Mouse (Mus musculus) liver, embryonic 14.5 days (tissue): ENCODE measurements at regions not wholly inside any gene's neighbourhood (a gene's known extent, or its start where the extent isn't known, plus 50 kb on each side); places are given as distances from the start of the nearest gene placed in this dataset.

ENCODE experiments used
- ATAC-seq: fragments of 200-750 bp; cut with Nextera tagmentation; 2 replicates; pipeline ENCODE4 v1.8.0; 2017; ENCODE audit warnings: moderate number of reproducible peaks, mild to moderate bottlenecking, moderate library complexity; ENCODE audit not compliant: insufficient read depth
- DNase-seq, 3 experiments: peaks; one replicate each; pipeline ENCODE4 v3.0.0-alpha.2; 2012 to 2013; ENCODE audit warnings: low read depth in 3 of 3, low spot score in 3 of 3
- H3K27ac ChIP-seq: fragments of 300-500 bp; sonication (generic); 2 replicates; pipeline ENCODE4 v1.5.1; 2014; ENCODE audit warnings: moderate library complexity, mild to moderate bottlenecking, control low read depth, inconsistent platforms
- H3K27me3 ChIP-seq: fragments of 300-500 bp; sonication (generic); 2 replicates; pipeline ENCODE4 v1.6.1; 2014; ENCODE audit warnings: mild to moderate bottlenecking, low read length, moderate library complexity; ENCODE audit not compliant: control insufficient read depth, insufficient read depth
- H3K36me3 ChIP-seq: fragments of 300-500 bp; sonication (generic); replicated peaks from 2 replicates; pipeline ENCODE4 v1.6.1; 2014; ENCODE audit warnings: low read depth; ENCODE audit not compliant: control insufficient read depth, insufficient read depth
- H3K4me1 ChIP-seq, 2 experiments: fragments of 200-500 bp in 1 of 2; fragments of 300-500 bp in 1 of 2; sonication (generic) in 1 of 2; replicated peaks; 2 replicates each; pipeline ENCODE4 v1.6.1; 2012 to 2014; ENCODE audit warnings: antibody characterized with exemption in 1 of 2, inconsistent platforms in 1 of 2, low read length in 1 of 2; ENCODE audit not compliant: control insufficient read depth in 2 of 2, insufficient read depth in 2 of 2
- H3K4me2 ChIP-seq: fragments of 300-500 bp; sonication (generic); 2 replicates; pipeline ENCODE4 v1.6.1; 2014; ENCODE audit warnings: low read depth, mild to moderate bottlenecking, control low read depth, moderate library complexity
- H3K4me3 ChIP-seq, 2 experiments: fragments of 200-500 bp in 1 of 2; fragments of 300-500 bp in 1 of 2; sonication (generic) in 1 of 2; 2 replicates each; pipeline ENCODE4 v1.5.1; 2012 to 2014; ENCODE audit warnings: low read depth in 2 of 2, low read length in 2 of 2, mild to moderate bottlenecking in 2 of 2, control low read depth in 1 of 2, inconsistent platforms in 1 of 2, moderate library complexity in 1 of 2; ENCODE audit not compliant: insufficient read depth in 1 of 2
- H3K9ac ChIP-seq: fragments of 300-500 bp; sonication (generic); replicated peaks from 2 replicates; pipeline ENCODE4 v1.6.1; 2014; ENCODE audit warnings: mild to moderate bottlenecking, control low read depth, moderate library complexity
- H3K9me3 ChIP-seq: fragments of 300-500 bp; sonication (generic); 2 replicates; pipeline ENCODE4 v1.6.1; 2016; ENCODE audit warnings: low read length, mixed read lengths; ENCODE audit not compliant: control insufficient read depth
- CTCF ChIP-seq: IDR thresholded peaks from 2 replicates; pipeline ENCODE4 v1.5.1; 2016; ENCODE audit warnings: antibody characterized with exemption, low read depth, control low read depth
- EP300 ChIP-seq: IDR thresholded peaks from 2 replicates; pipeline ENCODE4 v1.6.1; 2016; ENCODE audit warnings: antibody characterized with exemption, low read depth
- WGBS: fragments of 180-500 bp; shearing (Covaris S2); extraction: QIAGEN DNeasy Blood & Tissue Kit; methylation state at CpG from one replicate; pipeline ENCODE4 v1.1.7; 2014; ENCODE audit not compliant: insufficient replicate concordance; 5-methylcytosine and 5-hydroxymethylcytosine counted together

GRCm38 (mm10) chr8:78027371-78027770, 185.7 kb upstream of the Ttc29 start:
- Histone ChIP-seq H3K36me3 (no peaks in the 10 kb centered on the region), H3K4me3 (no peak overlapping the region), H3K27ac (no peak overlapping the region), H3K27me3 (no peaks in the 10 kb centered on the region), H3K9me3 (no peaks in the 10 kb centered on the region), H3K9ac (no peak overlapping the region), H3K4me1 (peaks cover 0 to 6% of the 10 kb centered on the region in 2 experiments; a peak in 1 of 4 replicates), H3K4me2 (no peak overlapping the region)
- TF ChIP-seq EP300 (no peak), CTCF (no peak)
- 43% methylated on average over 2 of the region's 2 CpGs for WGBS
- DNase-seq (no peak), ATAC-seq (no peak)

GRCm38 (mm10) chr8:78028928-78029327, 184.2 kb upstream of the Ttc29 start:
- Histone ChIP-seq H3K36me3 (no peaks in the 10 kb centered on the region), H3K4me1 (peaks cover 0 to under 1% of the 10 kb centered on the region in 2 experiments; a peak in 1 of 4 replicates), H3K4me3 (no peak overlapping the region), H3K4me2 (no peak overlapping the region), H3K9me3 (no peaks in the 10 kb centered on the region), H3K27ac (no peak overlapping the region), H3K9ac (no peak overlapping the region), H3K27me3 (no peaks in the 10 kb centered on the region)
- ATAC-seq (no peak), DNase-seq (no peak)
- TF ChIP-seq CTCF (no peak), EP300 (no peak)
- 50% methylated on average over 1 of the region's 1 CpGs for WGBS

- TF ChIP-seq CTCF (no peak), EP300 (no peak)
- Histone ChIP-seq H3K9me3 (no peaks in the 10 kb centered on the region), H3K4me3 (no peak overlapping the region), H3K36me3 (no peaks in the 10 kb centered on the region), H3K27me3 (no peaks in the 10 kb centered on the region), H3K9ac (no peak overlapping the region), H3K27ac (no peak overlapping the region), H3K4me2 (no peak overlapping the region), H3K4me1 (no peaks in the 10 kb centered on the region; a peak in 1 of 4 replicates)
- WGBS, result 69% methylated on average over 4 of the region's 4 CpGs
- no peak for DNase-seq
- ATAC-seq, result no peak
Measured at GRCm38 (mm10) chr8:78031811-78032210, 181.3 kb upstream of the Ttc29 start.

DNA sequence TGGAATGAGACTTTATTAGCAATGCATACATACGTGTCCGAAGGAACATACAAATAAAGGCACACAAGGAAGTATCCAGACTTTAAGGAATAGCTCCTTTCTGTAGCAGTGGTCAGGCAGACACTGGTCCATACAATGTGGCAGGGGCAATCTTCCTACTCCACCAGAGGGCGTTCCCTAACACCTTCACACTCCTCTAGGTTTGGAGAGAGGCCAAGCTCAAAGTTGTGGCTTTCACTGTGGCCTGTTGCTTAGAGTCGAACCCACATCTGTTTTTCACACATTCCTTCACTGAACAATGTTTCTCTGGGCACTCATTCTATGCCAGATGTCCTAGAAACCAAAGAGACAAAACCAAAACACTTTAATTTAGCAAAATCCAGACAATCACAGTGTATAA, 178.4 kb upstream of the Ttc29 start:
- Histone ChIP-seq H3K4me3 (no peak overlapping the region), H3K9ac (no peak overlapping the region), H3K9me3 (no peaks in the 10 kb centered on the region), H3K27ac (no peak overlapping the region), H3K27me3 (no peaks in the 10 kb centered on the region), H3K4me1 (no peaks in the 10 kb centered on the region; a peak in 1 of 4 replicates), H3K4me2 (no peak overlapping the region), H3K36me3 (no peaks in the 10 kb centered on the region)
- WGBS, result 49% methylated on average over 4 of the region's 4 CpGs
- ATAC-seq, result no peak
- DNase-seq, result no peak
- TF ChIP-seq CTCF (no peak), EP300 (no peak)

GRCm38 (mm10) chr8:78037218-78037617, 175.9 kb upstream of the Ttc29 start:
- H3K36me3 ChIP-seq, result no peaks in the 10 kb centered on the region
- no peak overlapping the region for H3K9ac ChIP-seq
- H3K4me2 ChIP-seq, result no peak overlapping the region
- H3K27me3 ChIP-seq, result no peaks in the 10 kb centered on the region
- H3K4me1 ChIP-seq, result no peaks in the 10 kb centered on the region
- ATAC-seq, result no peak
- H3K4me3 ChIP-seq, result no peak overlapping the region
- no peak overlapping the region for H3K27ac ChIP-seq
- 50% methylated on average over 1 of the region's 1 CpGs for WGBS
- no peaks in the 10 kb centered on the region for H3K9me3 ChIP-seq
- DNase-seq, result no peak
- TF ChIP-seq EP300 (no peak), CTCF (no peak)
